Mouse (Mus musculus): ENCODE data around the gene Fancg.

The Fancg gene

DNA sequence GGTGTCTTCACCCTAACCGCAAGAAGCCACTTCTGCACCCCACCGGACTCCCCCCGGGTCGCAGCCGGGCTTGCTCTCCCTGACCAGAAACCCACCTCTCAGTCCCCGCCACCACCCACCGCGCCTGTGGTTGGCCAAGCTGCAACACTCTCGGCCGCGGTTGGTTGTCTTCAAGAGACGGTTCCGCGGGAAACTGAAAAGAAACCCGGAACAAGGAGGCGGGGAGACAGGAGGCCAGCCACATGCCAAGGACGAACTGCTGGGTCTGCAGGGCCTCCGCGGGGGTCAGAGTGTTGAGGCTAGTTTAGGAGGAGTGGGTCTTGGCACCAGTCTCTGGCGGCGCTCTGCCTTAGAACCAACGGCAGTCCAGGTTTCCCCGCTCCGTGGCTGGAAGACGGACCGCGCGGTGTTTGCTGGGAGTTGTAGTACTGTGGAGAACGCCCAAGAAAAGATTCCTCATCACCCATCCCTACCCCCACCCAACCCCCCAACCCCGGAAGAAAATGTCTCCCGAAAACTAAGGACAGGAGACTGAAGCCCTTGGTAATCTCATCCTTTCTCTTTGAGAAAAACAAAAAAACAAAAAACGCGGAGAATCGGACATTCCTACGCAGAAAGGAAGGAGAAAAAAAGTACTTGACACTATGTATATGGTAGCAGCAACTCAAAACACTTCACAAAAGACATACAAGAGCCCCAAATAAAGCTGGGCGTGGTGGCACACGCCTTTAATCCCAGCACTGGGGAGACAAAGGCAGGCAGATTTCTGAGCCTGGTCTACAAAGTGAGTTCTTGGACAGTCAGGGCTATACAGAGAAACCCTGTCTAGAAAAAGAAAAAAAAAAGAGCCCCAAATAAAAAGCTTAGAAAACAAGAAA, at the start of gene Fancg:
Fancg (minus strand) TSS at position 346 of the 878 bp plus-strand sequence.
- peak; percentile 78 to 79 for DNase-seq (ENCODE audit: low spot score in 2 of 2)

DNA sequence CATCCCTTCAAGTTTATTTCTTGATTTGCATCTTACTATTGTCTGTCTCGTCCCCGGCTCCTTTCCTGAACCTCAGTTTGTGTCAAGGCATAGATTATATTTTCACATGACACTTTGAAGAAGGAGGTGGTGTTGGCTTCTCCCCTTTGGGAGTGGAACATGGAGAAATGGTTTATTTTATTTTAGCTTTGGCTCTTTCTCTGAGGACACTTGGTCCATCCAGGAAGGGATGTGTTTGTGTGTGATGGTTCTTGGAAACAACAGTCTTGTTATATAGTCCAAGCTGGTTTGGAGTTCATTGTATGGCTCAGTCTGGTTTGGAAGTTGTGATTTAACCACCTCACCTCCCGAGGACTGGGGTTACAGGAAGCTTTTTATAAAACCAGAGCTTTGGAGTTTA, 49.4 kb upstream of the Fancg start:
- no peak for DNase-seq (ENCODE audit: low spot score in 2 of 2)

DNA sequence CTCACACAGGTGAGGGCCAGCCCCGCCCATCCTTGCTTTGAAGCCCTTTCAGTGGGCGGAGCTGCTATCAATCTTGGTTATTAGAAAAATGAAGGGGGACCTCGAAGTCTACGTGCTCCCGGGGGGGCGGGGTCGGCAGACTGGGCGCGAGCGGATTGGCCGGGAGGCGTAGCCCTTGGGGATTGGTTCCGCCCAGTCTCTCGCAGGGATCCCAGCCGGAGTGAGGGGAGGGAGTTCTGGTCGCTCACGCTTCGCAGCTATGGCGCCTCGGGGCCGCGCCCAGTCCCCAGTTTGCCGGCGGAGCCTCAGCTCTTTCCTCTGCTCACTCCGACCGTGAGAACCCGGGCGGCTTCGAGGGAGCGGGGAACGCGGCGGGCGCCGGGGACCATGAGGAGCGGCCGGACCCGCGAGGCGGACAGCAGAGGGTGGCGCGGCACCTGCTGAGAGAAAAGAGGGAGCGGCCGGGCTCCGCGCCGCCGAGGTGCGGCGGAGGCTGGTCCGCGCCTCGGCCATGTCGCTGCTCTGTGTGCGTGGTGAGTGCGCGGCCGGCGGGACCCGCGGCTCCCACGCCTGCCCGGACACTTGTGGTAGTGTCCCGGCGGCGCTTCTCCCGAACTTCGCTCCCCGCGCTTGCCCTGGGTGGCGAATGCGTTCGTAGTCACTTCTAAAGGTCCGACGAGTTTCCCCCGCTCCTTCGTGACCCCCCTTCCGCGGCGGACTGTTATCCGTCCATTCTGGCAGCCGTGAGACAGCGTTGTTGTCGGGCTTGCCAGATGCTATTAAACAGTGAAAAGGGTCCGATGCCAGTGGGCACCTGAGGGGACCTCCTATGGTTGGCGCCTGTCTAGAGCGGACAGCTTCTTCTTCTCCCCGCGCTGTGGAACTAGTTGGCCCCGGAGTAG, 48.7 kb upstream of the Fancg start, which contains the start of gene Unc13b:
Unc13b (plus strand) TSS at position 201 of the 902 bp plus-strand sequence.
- peak; percentile 84 to 87 for DNase-seq (ENCODE audit: low spot score in 2 of 2)

DNA sequence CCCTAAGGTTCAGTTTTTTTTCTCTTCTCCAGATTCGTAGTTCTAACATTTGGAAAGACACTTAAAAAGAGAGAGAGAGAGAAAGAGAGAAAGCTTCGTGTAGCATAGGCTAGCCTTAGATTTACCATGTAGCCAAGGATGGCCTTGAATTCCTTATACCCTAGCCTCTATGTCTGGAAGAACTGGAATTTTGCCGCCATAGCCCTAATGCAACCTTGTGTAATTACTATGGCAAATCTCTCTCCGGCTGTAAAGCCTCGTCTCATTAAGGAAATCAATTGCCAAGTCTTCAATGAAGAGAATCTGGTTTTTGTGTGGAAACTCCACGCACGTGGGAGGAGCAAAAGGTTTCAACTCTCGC, 48.1 kb upstream of the Fancg start:
- DNase-seq (ENCODE audit: low spot score in 2 of 2), result no peak

DNA sequence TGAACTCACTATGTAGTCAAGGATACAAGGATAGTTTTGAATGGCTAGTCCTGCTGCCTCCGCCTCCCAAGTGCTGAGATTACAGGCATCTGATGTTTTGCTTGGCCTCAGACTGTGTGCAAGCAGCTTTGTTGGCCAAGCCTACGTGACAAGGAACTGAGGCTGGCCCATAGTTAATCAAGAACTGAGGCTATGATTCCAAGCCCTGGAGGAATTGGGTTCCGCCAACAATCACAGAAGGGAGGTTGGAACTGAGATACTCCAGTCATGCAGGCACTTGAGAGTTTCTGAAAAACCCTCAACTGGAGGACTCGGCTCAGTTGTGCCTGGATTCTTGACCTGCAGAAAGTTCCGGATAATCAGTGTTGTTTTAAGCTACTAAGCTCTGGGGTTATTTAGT, 47.3 kb upstream of the Fancg start:
- DNase-seq (ENCODE audit: low spot score in 2 of 2), result no peak

DNA sequence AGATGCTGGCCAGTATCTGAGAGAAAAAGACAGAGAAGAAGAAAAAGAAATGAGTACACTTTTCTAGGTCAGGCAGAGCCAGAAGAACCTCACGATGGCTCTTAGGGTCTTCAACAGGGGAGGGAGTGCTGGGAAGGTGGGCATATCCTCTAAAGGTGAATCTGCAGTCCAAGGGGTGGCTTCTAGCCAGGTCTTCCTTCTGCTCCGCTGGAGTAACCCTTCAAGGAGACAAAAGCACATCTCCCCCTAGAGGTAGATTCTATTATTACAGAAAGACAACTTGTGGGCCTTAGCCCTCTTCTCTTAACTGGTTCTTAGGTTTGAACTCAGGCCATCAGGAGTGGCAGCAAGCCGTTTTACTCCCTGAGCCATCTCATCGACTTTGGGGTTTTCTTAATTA, 42.3 kb upstream of the Fancg start:
- no peak for DNase-seq (ENCODE audit: low spot score in 2 of 2)

DNA sequence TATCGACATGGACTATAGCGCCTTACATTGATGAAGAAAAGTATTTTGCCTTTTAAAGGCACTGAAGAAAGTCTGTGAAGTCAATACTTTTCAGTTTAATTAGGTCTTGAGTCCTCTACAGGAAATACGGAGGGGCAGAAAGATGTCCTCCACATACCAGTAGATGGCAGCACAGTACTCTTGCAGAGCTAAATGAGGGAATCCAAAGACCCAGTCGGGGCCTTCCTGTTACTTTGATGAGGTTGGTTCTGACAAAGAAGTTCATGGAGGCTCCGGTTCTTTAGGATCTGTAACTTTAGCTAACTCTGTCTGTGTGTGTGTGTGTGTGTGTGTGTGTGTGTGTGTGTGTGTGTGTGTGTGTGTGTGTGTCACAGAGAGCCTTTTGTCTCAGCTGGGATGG, 36.9 kb upstream of the Fancg start:
- no peak for DNase-seq (ENCODE audit: low spot score in 2 of 2)

DNA sequence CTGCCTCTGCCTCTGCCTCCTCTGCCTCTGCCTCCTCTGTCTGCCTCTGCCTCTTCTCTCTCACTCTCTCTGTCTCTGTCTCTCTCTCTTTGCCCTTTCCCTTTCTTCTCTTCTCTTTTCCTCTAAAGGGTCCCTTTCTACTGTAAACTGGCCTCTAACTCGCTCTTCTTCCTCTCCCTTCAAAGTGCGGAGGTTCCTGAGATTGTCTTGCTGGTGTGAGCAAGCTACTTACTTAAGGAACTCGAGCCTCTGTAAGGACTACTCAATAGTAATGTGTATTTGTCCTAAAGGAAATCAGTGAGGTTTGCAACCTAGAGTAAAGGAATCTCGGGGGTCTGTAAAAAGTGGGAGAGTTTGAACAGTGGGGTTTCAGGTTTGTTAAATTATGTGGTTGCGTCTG, 36.3 kb upstream of the Fancg start:
- DNase-seq (ENCODE audit: low spot score in 2 of 2), result no peak

DNA sequence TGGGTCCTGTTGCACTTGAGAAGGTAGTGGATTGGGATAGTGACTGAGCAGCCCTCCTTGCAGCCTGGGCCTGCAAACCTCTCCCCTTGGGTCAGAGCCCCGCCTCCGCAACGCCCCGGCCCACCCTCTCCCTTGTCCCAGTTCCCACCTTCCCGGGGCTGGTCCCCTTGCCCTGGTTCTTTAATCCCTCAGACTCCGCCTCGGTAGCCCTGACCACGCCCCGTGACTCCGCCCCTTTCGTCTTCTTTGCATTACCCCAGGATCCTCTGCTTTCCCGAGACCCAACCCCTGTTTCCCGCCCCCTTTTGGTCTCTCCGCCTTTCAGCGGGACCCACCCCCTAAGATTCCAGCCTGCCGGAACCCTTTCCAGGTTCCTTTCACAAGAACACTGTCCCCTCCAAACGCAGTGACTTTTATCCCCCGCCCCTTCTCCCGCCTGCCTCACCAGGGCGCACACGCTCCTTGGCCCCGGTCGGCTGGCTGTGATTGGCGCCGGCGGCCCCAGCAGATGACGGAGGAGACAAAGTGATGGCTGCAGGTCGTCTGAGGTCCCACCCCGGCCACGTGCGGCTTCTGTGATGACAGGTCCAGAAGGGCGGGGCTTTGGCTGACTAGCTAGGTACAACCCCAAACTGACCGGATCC, 35.5 kb upstream of the Fancg start, which contains the start of gene Fam214b:
Fam214b (minus strand) TSS at position 562 of the 644 bp plus-strand sequence.
- DNase-seq (ENCODE audit: low spot score in 2 of 2), result peak; percentile 90 to 92

DNA sequence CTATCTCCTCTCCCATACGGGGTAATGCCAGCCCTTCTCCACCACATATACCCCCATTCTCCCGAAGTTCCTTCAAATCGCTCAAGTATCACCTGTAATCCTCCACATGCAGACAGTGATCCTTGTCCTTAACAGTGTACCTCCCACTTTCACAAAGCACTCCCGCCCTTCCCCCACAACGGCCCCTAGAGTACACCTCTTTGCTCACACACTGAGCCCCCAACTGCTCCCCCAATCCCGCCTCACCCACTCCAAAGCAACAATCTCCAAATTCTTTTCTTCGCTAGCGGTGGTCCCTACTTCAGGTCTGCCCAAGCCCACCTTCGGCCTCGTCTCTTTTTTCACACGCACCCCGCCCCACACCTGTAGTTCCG, 35.0 kb upstream of the Fancg start:
- DNase-seq (ENCODE audit: low spot score in 2 of 2), result no peak

DNA sequence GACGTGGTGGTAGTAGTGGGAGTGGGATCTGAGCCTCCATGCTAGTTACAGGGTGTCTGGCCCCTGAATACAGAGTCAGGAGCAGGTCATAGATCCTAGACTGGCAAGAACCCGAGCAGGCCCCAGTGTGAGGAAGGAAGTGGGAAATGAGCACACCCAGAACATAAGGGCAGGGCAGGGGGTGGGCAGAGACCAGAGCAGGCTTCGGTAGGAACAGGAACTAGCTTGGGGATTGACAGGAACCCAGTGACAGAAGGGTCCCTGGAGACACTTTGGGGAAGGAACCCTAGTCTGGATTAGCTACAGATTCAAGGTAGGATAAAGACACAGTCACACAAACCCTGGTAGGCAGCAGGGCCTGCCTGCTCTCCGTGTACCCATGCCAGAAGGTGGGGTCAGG, 34.4 kb upstream of the Fancg start:
- DNase-seq (ENCODE audit: low spot score in 2 of 2), result no peak

DNA sequence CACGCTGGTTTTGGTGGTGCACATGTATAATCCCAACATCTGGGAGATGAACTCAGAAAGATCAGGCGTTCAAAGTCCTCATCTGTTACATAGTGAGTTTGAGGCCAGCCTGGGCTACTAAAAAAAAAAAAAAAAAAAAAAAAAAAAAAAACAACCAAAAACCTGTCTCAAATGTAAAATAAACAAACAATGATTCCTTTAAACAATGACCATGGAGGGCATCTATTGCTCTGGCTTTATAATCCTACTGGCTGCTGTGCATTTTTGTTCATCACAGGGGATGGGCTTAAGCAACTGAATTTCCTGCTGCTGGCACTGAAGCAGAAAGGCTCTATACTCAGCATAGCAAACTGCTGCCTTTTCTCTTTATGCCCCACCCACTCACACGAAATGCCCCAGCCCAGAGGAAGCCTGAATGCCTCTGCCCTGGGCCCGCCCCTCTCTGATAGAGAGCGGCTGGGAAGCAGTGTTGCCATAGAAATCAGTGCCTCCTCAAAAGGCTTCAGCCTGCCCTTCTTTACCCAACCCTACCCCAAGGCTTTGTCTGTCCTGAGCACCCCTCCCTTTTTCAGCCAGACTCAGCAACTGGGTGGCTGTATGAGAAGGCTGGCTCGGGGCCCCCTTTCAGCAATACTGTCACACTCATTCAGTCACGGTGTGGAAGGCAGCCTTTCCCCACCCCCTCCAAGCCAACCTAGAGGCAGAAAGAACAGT, 33.5 kb upstream of the Fancg start:
- DNase-seq (ENCODE audit: low spot score in 2 of 2), result no peak

DNA sequence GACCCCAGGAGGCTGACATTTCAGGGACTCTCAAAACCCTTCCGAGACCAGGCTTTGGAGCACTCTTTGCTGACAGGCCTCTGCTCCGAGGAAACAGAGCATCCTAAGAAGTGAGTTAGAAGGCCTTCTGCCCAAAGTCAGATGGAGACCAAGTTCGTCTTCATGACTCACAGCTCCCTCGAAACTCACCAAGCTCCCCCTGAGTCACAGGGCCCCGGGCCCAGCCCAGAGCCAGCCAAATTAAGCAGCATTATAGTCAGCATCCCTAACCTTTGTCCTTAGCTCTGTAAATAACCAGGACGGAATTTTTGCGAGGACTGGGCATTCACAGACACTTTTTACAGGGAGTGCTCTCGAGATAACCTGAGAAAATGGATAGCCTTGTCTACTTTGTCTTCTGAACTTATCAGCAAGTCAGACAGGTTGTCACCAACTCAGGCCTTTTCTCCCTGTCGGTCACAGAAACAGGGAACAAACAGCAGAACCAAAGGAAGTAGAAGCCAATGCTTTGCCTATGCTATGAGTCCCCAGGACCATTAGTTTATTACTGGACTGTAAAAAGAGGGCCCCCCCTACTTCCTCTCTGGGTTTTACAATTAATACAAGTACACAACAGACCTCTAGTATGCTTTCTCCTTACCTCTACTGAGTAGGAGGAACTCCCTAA, 30.7 kb upstream of the Fancg start:
- DNase-seq (ENCODE audit: low spot score in 2 of 2), result no peak

DNA sequence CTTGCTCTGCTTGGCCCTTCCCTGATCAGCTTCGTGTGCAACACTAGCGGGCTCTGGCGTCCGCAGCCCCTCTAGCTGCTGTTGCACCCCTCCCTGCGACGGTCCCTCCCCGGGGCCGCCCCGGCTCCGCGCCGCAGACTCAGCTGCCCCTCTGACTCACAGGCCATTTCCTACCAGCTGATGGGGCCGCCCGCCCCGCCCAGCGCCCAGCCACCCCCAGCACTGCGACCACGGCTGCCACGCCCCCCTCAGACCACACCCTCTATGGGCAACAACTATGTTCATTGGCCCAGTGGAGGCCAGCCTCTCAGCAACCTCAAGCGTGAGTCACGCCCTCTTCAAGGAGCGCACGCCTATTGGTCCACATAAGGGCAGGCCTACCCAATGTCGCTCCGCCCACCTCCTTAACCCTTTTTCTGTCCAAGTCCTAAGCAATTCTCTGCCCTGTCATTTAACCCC, 29.8 kb upstream of the Fancg start:
- peak; percentile 96 to 98 for DNase-seq (ENCODE audit: low spot score in 2 of 2)

DNA sequence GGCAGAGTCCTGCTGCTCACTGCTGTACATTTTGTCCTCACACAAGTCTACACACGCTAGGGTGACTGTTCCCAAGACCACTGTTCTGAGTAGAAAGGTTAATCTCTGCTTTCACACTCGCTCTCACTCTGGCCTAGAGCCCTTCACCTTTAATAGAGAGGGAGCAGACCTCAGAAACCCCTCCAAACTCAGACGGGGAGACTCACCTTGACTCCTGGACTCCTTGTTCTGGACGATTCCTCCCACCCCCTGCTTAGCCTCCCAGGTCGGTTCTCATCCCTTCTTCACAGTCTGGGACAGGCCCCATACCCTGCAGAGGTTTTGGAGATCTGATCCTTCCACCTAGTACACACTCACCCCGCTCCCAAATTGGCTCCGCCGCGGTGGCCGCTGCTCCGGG, 29.3 kb upstream of the Fancg start:
- DNase-seq (ENCODE audit: low spot score in 2 of 2), result no peak

DNA sequence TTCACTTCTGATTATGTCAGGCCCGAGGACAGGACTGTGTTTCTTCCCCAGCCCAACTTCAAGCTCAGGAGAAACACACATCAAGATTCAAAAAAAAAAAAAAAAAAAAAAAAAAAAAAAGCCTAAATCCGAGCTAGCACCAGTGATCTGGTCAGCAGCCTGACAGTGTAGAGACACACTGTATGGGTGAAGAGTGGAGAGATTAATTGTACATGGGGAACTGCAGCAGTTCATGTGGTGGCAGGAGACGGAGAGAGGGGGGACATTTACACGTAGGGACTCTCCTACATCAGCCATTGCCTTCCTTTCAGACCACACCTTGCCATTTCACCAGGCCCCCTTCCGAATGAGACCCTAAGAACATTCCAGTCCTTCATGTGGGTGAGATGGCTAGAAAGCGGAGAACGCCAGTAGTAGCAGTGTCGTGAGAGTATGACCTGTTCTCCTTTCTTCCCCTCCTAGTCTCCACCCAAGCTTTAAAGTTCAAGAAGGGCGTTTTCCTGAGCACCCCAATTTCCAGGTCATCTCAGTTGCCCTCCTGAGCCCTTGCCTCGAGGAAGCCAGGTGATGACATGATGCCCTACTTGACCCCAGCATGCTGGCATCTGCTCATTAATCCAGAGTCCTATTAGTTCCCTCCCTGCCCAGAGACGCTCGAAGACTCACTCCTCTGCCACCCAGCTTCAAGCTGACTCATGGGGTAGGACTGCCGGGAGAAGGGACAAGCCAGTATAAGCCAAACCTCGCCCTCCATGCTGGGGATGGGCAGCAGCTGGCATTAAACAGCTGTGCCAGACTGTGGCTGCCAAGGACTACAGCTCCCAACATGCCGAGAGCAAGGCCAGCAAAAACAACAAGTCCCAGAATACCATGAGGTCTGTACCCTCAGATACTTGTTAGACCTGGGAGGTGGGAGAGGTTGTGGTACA, 28.5 kb upstream of the Fancg start:
- no peak for DNase-seq (ENCODE audit: low spot score in 2 of 2)

DNA sequence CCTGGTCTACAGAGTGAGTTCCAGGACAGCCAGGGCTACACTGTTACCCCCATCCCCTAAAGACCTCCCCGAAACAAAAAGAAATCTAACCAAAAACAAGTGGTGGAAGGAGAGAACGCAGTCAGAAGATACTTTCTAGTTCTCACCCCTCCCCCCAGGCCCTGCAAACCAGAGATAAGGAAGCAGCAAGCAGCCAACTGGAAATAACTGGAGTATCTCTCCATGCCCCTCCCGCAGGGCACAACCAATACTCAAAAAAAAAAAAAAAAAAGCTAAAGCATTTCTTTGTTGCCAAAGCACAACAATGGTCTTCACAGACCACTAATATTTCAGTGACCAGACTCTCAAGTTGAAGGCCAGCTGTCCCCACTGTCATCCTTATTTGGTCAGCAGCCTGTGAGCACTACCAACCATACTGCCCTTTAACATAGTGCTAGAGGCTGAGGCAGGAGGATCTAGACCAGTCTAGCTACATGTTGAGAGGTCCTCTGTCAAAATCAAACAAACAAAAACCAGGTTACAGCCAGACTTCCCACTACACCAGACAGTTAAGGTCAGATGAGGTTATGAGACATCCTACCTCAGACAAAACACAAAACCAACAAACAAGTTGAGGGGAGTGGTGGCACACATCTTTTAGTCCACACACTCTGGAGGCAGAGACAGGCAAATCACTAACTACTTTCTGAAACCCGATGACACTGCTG, 27.7 kb upstream of the Fancg start:
- DNase-seq (ENCODE audit: low spot score in 2 of 2), result no peak

DNA sequence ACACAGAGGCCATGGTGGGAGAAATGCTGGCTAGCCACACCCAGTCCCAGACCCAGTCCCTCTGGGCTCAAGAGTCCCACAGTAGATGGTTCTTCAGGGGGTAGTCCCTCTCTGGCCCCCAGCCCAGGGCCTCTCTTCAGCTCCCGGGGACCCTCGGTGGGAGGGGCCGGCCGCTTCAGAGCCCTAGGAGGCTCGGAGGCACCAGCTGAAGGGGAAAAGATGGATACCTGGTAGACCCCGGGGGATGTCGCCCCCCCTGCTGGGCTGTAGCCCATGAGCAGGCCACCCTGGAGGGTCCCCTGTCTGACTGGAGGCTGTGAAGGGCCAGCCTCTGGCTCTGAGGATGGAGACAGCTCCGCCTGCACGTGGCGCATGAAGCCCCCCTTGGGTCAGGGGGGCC, 26.1 kb upstream of the Fancg start:
- DNase-seq (ENCODE audit: low spot score in 2 of 2), result no peak

DNA sequence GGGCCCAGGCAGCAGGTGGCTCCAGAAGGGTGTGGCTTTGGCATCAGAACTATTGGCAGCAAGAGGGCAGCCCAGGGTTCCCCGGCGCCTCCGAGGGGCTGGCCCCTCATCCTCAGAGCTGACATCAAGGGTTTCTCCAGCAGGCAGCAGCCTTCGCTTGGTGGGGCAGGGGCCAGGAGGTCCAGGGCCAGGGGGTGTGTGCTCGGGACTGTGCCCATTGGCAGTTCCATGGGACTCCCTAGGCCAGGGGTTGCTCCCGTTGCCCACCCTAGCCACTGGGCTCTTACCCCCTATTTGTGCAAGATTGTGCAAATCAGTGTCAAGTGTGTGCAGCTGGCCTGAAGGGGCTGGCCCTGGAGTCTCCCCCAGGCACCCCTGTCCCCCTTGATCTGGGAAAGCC, 25.5 kb upstream of the Fancg start:
- no peak for DNase-seq (ENCODE audit: low spot score in 2 of 2)

All from right cerebral cortex, postnatal 36 days (tissue).